Mouse (Mus musculus): ENCODE data around the gene Map3k6. TPM values are rescaled to one million over a fixed set of nuclear protein-coding genes. Genes with fewer than 3 reads are reported as not detected.
A peak's percentile ranks its signal among the peaks of the same experiment; 100 is the strongest.

Map3k6 gene
- polyA plus RNA-seq, 1 experiment from 2014 or later, result 2.1 TPM

DNA sequence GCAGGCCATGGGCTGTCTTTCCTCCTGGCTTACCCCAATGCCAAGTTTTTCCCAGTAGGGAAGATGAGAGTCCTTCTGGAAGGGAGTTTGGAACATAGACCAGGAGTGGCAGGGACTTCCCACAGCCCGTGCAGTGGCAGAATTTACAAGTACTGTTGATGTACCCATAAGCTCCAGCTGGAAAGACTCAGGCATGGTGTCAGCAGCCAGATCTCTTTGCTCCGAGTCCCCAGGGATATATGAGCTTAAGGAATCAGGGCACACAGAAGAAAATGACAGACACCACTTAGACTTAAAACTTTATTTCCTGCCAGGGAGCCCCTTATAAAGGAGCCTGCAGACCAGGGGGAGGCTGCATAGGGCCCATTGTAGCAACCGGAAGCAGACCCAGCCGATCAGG lies 25.1 kb downstream of the Map3k6 start:
- H3K9me3 ChIP-seq (ENCODE audit: control insufficient read depth, low read length), result no peaks in the 10 kb centered on the region
- H3K27ac ChIP-seq (ENCODE audit: low read length), result no peak overlapping the region
- no peak overlapping the region for H3K4me2 ChIP-seq (ENCODE audit: low read length)
- H3K4me3 ChIP-seq (replicated peaks; ENCODE audit: low read length), result no peak overlapping the region
- H3K27me3 ChIP-seq (replicated peaks; ENCODE audit: control insufficient read depth, insufficient read depth, low read length), result no peaks in the 10 kb centered on the region
- peaks cover 52% of the 10 kb centered on the region for H3K36me3 ChIP-seq (ENCODE audit: control insufficient read depth, insufficient read depth)
- 91% methylated on average over 4 of the region's 4 CpGs for WGBS
- ATAC-seq, result no peak
- no peaks in the 10 kb centered on the region for H3K4me1 ChIP-seq (replicated peaks; ENCODE audit: control insufficient read depth, insufficient read depth, low read length)
- H3K9ac ChIP-seq (replicated peaks; ENCODE audit: low read depth, low read length), result no peak overlapping the region

GRCm38 (mm10) chr4:133266248-133266880 lies 25.7 kb downstream of the Map3k6 start:
- H3K36me3 ChIP-seq (ENCODE audit: control insufficient read depth, insufficient read depth), result peaks cover 52% of the 10 kb centered on the region
- H3K4me1 ChIP-seq (replicated peaks; ENCODE audit: control insufficient read depth, insufficient read depth, low read length), result no peaks in the 10 kb centered on the region
- no peak overlapping the region for H3K9ac ChIP-seq (replicated peaks; ENCODE audit: low read depth, low read length)
- H3K4me2 ChIP-seq (ENCODE audit: low read length), result no peak overlapping the region
- no peak for ATAC-seq
- no peak overlapping the region for H3K4me3 ChIP-seq (replicated peaks; ENCODE audit: low read length)
- no peaks in the 10 kb centered on the region for H3K27me3 ChIP-seq (replicated peaks; ENCODE audit: control insufficient read depth, insufficient read depth, low read length)
- H3K9me3 ChIP-seq (ENCODE audit: control insufficient read depth, low read length), result no peaks in the 10 kb centered on the region
- 92% methylated on average over 12 of the region's 12 CpGs for WGBS
- H3K27ac ChIP-seq (ENCODE audit: low read length), result no peak overlapping the region

DNA sequence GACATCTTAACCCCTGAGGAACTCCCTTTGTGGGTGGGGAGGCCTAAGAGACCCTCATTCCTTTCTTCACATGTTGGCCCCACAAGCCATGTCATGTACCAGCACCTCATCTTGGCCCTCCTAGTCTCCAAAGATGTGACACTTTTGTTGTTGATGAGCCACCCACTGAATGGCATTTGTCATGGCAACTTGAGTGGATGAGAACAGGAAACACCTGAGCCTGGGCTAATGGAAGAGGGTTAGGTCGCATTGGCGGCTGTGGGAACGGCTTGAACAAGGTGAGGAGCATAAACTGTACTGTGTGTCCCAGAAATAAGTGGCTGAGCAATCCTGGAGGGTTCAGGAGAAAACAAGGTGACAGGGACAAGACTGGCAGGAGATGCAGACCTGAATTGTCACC lies 28.3 kb downstream of the Map3k6 start:
- Histone ChIP-seq H3K36me3 (ENCODE audit: control insufficient read depth, insufficient read depth) (peaks cover 52% of the 10 kb centered on the region), H3K27ac (ENCODE audit: low read length) (no peak overlapping the region), H3K27me3 (replicated peaks; ENCODE audit: control insufficient read depth, insufficient read depth, low read length) (no peaks in the 10 kb centered on the region), H3K4me3 (replicated peaks; ENCODE audit: low read length) (no peak overlapping the region), H3K9me3 (ENCODE audit: control insufficient read depth, low read length) (no peaks in the 10 kb centered on the region), H3K9ac (replicated peaks; ENCODE audit: low read depth, low read length) (no peak overlapping the region), H3K4me1 (replicated peaks; ENCODE audit: control insufficient read depth, insufficient read depth, low read length) (no peaks in the 10 kb centered on the region), H3K4me2 (ENCODE audit: low read length) (no peak overlapping the region)
- 95% methylated on average over 3 of the region's 3 CpGs for WGBS
- ATAC-seq, result no peak

DNA sequence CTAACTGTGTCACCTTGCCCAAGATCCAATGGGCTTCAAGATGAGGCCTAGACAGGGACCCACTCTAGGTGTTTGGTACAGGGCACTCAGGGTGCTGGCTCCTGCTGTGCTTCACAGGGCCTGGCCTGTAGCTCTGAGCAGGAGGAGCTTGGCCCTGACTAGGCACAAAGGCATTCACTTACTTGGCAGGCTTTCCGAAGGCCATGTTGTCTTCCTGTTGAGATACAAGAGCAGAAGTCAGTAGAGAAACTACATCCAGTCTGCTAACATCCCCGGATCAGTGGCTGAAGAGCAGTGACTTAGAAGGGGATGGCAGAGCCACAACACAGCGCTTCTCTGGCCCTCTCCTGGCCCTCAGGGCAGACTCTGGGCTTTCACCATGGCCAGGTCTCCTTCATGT lies 29.0 kb downstream of the Map3k6 start:
- no peak overlapping the region for H3K4me2 ChIP-seq (ENCODE audit: low read length)
- no peaks in the 10 kb centered on the region for H3K9me3 ChIP-seq (ENCODE audit: control insufficient read depth, low read length)
- no peaks in the 10 kb centered on the region for H3K4me1 ChIP-seq (replicated peaks; ENCODE audit: control insufficient read depth, insufficient read depth, low read length)
- H3K9ac ChIP-seq (replicated peaks; ENCODE audit: low read depth, low read length), result no peak overlapping the region
- no peak overlapping the region for H3K4me3 ChIP-seq (replicated peaks; ENCODE audit: low read length)
- WGBS, result 94% methylated on average over 3 of the region's 3 CpGs
- no peak for ATAC-seq
- no peak overlapping the region for H3K27ac ChIP-seq (ENCODE audit: low read length)
- H3K27me3 ChIP-seq (replicated peaks; ENCODE audit: control insufficient read depth, insufficient read depth, low read length), result no peaks in the 10 kb centered on the region
- peaks cover 50% of the 10 kb centered on the region for H3K36me3 ChIP-seq (ENCODE audit: control insufficient read depth, insufficient read depth)

GRCm38 (mm10) chr4:133270929-133271328 lies 30.3 kb downstream of the Map3k6 start:
- H3K36me3 ChIP-seq (ENCODE audit: control insufficient read depth, insufficient read depth), result peaks cover 37% of the 10 kb centered on the region
- H3K4me2 ChIP-seq (ENCODE audit: low read length), result no peak overlapping the region
- no peaks in the 10 kb centered on the region for H3K27me3 ChIP-seq (replicated peaks; ENCODE audit: control insufficient read depth, insufficient read depth, low read length)
- ATAC-seq, result no peak
- peaks cover 9% of the 10 kb centered on the region for H3K4me1 ChIP-seq (replicated peaks; ENCODE audit: control insufficient read depth, insufficient read depth, low read length)
- H3K9ac ChIP-seq (replicated peaks; ENCODE audit: low read depth, low read length), result no peak overlapping the region
- H3K4me3 ChIP-seq (replicated peaks; ENCODE audit: low read length), result no peak overlapping the region
- WGBS, result 92% methylated on average over 9 of the region's 9 CpGs
- no peaks in the 10 kb centered on the region for H3K9me3 ChIP-seq (ENCODE audit: control insufficient read depth, low read length)
- H3K27ac ChIP-seq (ENCODE audit: low read length), result no peak overlapping the region

DNA sequence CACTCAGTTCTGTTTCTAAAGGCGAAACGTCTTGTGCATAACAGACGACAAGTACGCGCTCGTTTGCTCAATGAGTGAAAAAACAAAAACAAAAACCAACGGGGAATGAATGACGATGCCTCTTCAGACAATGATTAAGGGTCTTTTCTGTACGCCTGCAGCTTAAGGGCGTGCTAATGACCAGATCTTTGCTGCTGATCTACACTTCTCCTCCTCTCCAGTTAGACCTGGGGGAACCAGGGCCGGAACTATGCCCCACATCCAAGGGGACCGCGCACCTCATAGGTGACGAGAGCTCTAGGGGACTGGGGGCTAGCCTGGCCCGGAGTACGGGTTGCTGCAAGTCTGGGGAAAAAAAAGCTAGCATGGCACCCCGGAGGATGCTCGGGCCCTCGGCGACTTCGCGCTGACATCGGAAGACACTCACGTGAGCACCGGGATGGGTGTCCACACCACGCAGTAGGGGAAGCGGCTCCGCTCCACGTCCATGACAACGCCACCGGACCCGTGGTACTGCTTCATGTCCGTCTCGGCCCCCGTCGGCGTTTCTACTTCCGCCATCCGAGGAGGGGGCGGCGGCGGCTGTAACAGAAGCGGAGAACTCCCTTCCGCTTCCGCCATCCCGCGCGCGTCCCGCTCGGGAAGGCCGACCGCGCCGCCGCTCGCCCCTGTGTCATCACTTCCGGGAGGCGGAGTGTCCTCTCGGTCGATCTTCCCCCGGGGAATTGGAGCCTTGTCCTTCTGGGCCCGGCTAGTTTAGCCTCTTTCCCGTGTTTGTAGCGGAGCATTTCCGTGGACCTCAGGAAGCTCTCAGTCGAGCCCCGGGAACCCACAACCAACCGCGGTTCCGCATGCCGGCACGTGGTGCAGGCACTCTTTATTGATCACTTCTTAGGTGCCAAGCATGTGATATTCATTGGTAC lies 36.7 kb downstream of the Map3k6 start, which contains the start of gene Tmem222:
Gene Tmem222, minus strand, starts transcription at position 689 of the 923 bp plus-strand sequence.
- Histone ChIP-seq H3K27ac (ENCODE audit: low read length) (peak within 1 kb of the TSS; percentile 84), H3K9ac (replicated peaks; ENCODE audit: low read depth, low read length) (peak within 1 kb of the TSS; percentile 90), H3K9me3 (ENCODE audit: control insufficient read depth, low read length) (no peaks in the 10 kb centered on the region), H3K4me2 (ENCODE audit: low read length) (peak within 1 kb of the TSS; percentile 83), H3K4me3 (replicated peaks; ENCODE audit: low read length) (peak within 1 kb of the TSS; percentile 90), H3K27me3 (replicated peaks; ENCODE audit: control insufficient read depth, insufficient read depth, low read length) (no peaks in the 10 kb centered on the region), H3K36me3 (ENCODE audit: control insufficient read depth, insufficient read depth) (no peaks in the 10 kb centered on the region), H3K4me1 (replicated peaks; ENCODE audit: control insufficient read depth, insufficient read depth, low read length) (peaks cover 34% of the 10 kb centered on the region)
- ATAC-seq, result peak; percentile 96
- under 1% methylated on average over 73 of the region's 73 CpGs for WGBS

GRCm38 (mm10) chr4:133278067-133278466 lies 37.4 kb downstream of the Map3k6 start:
- H3K36me3 ChIP-seq (ENCODE audit: control insufficient read depth, insufficient read depth), result no peaks in the 10 kb centered on the region
- peak overlapping the region; percentile 90 for H3K4me3 ChIP-seq (replicated peaks; ENCODE audit: low read length)
- peak overlapping the region; percentile 84 for H3K27ac ChIP-seq (ENCODE audit: low read length)
- no peaks in the 10 kb centered on the region for H3K9me3 ChIP-seq (ENCODE audit: control insufficient read depth, low read length)
- H3K9ac ChIP-seq (replicated peaks; ENCODE audit: low read depth, low read length), result peak overlapping the region; percentile 90
- no peak for ATAC-seq
- 30% methylated on average over 6 of the region's 6 CpGs for WGBS
- peak overlapping the region; percentile 83 for H3K4me2 ChIP-seq (ENCODE audit: low read length)
- H3K4me1 ChIP-seq (replicated peaks; ENCODE audit: control insufficient read depth, insufficient read depth, low read length), result peaks cover 40% of the 10 kb centered on the region
- H3K27me3 ChIP-seq (replicated peaks; ENCODE audit: control insufficient read depth, insufficient read depth, low read length), result no peaks in the 10 kb centered on the region

GRCm38 (mm10) chr4:133278482-133278881 lies 37.9 kb downstream of the Map3k6 start:
- peaks cover 40% of the 10 kb centered on the region for H3K4me1 ChIP-seq (replicated peaks; ENCODE audit: control insufficient read depth, insufficient read depth, low read length)
- H3K27me3 ChIP-seq (replicated peaks; ENCODE audit: control insufficient read depth, insufficient read depth, low read length), result no peaks in the 10 kb centered on the region
- peak overlapping the region; percentile 84 for H3K27ac ChIP-seq (ENCODE audit: low read length)
- no peak overlapping the region for H3K9ac ChIP-seq (replicated peaks; ENCODE audit: low read depth, low read length)
- no peaks in the 10 kb centered on the region for H3K9me3 ChIP-seq (ENCODE audit: control insufficient read depth, low read length)
- 83% methylated on average over 3 of the region's 3 CpGs for WGBS
- ATAC-seq, result no peak
- no peak overlapping the region for H3K4me3 ChIP-seq (replicated peaks; ENCODE audit: low read length)
- no peaks in the 10 kb centered on the region for H3K36me3 ChIP-seq (ENCODE audit: control insufficient read depth, insufficient read depth)
- H3K4me2 ChIP-seq (ENCODE audit: low read length), result peak overlapping the region; percentile 83

DNA sequence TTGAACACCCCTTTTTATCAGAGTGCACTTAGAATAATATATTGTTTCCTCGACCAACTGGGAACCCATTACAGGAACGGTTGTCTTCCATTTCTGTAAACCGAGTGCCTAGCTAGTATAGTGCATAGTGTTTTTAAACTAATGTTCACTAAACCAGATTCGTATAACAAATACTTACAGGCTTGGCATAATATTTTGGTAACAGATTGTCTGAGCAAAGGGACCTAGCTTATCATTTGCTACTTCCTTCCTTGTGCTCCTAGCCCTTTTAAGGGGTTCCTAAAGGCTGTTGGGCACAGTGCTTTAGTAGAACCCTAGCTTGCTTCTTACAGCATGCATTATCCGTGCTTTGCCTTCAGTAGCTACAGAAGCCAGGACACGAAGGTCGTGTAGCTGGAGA lies 40.9 kb downstream of the Map3k6 start:
- Histone ChIP-seq H3K4me3 (replicated peaks; ENCODE audit: low read length) (no peak overlapping the region), H3K27me3 (replicated peaks; ENCODE audit: control insufficient read depth, insufficient read depth, low read length) (no peaks in the 10 kb centered on the region), H3K9me3 (ENCODE audit: control insufficient read depth, low read length) (no peaks in the 10 kb centered on the region), H3K9ac (replicated peaks; ENCODE audit: low read depth, low read length) (no peak overlapping the region), H3K4me2 (ENCODE audit: low read length) (no peak overlapping the region), H3K4me1 (replicated peaks; ENCODE audit: control insufficient read depth, insufficient read depth, low read length) (peaks cover 25% of the 10 kb centered on the region), H3K27ac (ENCODE audit: low read length) (peak overlapping the region; percentile 62), H3K36me3 (ENCODE audit: control insufficient read depth, insufficient read depth) (no peaks in the 10 kb centered on the region)
- 37% methylated on average over 7 of the region's 7 CpGs for WGBS
- ATAC-seq, result no peak

Measured in forebrain, embryonic 16.5 days (tissue).